ENCODE assay signal across 25 mouse cellular contexts in the genomic region with DNA sequence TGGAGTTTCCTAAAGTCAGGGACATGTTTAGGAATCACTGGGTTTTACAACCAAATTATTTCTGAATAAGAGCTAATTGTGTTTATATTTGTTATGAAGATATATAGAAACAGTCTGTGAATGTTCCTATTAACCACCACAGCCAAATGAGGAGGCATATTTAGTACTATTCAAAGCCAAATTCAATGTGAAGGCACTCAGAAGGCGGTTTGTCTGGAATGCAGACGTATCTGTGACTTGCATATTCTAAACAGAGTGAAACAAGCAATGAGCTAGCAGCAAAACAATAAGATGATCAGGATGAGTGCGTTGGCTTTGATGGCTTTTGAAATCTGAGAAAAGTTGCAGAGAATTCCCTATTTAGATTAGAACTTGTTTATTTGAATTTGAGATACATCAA.
"Had no signal": no experiment of that assay in that cellular context is flagged by ENCODE, and none has a peak within 500 bp of the region (broad histone marks: within the 10 kb centered on the region; RNA-seq: fewer than 3 reads in every experiment).

No protein-coding gene starts in this region.

- H3K27ac ChIP-seq: heart, adult 2 months; heart, embryonic 13.5 days; heart, embryonic 15.5 days; hindbrain, embryonic 13.5 days; hindbrain, embryonic 15.5 days; hindbrain, postnatal 0 days; layer of hippocampus, adult 2 months; left cerebral cortex, adult 2 months; limb, embryonic 13.5 days; limb, embryonic 15.5 days; liver, embryonic 12.5 days; liver, embryonic 14.5 days had no signal

- H3K4me2 ChIP-seq: heart, embryonic 11.5 days; heart, embryonic 13.5 days; heart, embryonic 15.5 days; hindbrain, embryonic 13.5 days; hindbrain, embryonic 15.5 days; limb, embryonic 13.5 days; limb, embryonic 15.5 days; liver, embryonic 12.5 days had no signal

- DNase-seq: gastrocnemius, postnatal 14 days; gastrocnemius, postnatal 36 days; heart, adult 11 months; heart, adult 2 months; heart, postnatal 14 days; heart, postnatal 36 days; kidney, adult 18-20 months; kidney, adult 8-10 months; kidney, postnatal 10 days; kidney, postnatal 25 days; kidney, postnatal 4 days; left cerebral cortex, postnatal 4 days had no signal

- ATAC-seq: hindbrain, postnatal 0 days; intestine, embryonic 16.5 days; liver, embryonic 12.5 days had no signal

- H3K27me3 ChIP-seq: heart, embryonic 13.5 days; heart, embryonic 15.5 days; hindbrain, embryonic 13.5 days; hindbrain, embryonic 15.5 days; limb, embryonic 13.5 days; limb, embryonic 15.5 days; liver, embryonic 12.5 days had no signal

- H3K9ac ChIP-seq: heart, embryonic 13.5 days; heart, embryonic 15.5 days; hindbrain, embryonic 13.5 days; hindbrain, embryonic 15.5 days; limb, embryonic 13.5 days; limb, embryonic 15.5 days; liver, embryonic 12.5 days; liver, embryonic 14.5 days had no signal

- H3K4me1 ChIP-seq: heart, embryonic 13.5 days; heart, embryonic 15.5 days; hindbrain, embryonic 15.5 days; limb, embryonic 13.5 days; limb, embryonic 15.5 days; liver, embryonic 12.5 days had no signal

- H3K36me3 ChIP-seq: heart, embryonic 13.5 days; heart, embryonic 15.5 days; hindbrain, embryonic 13.5 days; hindbrain, embryonic 15.5 days; limb, embryonic 13.5 days; limb, embryonic 15.5 days; liver, embryonic 12.5 days had no signal

- H3K4me3 ChIP-seq: heart, adult 2 months; heart, embryonic 13.5 days; heart, embryonic 15.5 days; hindbrain, embryonic 13.5 days; hindbrain, embryonic 15.5 days; layer of hippocampus, adult 2 months; left cerebral cortex, adult 2 months; limb, embryonic 13.5 days; limb, embryonic 15.5 days; liver, embryonic 12.5 days had no signal

- H3K9me3 ChIP-seq: heart, embryonic 13.5 days; heart, embryonic 15.5 days; hindbrain, embryonic 13.5 days; hindbrain, embryonic 15.5 days; limb, embryonic 13.5 days; limb, embryonic 15.5 days; liver, embryonic 12.5 days had no signal
